Mouse (Mus musculus) NIH3T3 (cell line): ENCODE data around the gene Poldip2.

Source experiments
- DNase-seq: peaks from one replicate; pipeline ENCODE4 v3.0.0-alpha.2; 2012; ENCODE audit warnings: low read depth

The Poldip2 gene

DNA sequence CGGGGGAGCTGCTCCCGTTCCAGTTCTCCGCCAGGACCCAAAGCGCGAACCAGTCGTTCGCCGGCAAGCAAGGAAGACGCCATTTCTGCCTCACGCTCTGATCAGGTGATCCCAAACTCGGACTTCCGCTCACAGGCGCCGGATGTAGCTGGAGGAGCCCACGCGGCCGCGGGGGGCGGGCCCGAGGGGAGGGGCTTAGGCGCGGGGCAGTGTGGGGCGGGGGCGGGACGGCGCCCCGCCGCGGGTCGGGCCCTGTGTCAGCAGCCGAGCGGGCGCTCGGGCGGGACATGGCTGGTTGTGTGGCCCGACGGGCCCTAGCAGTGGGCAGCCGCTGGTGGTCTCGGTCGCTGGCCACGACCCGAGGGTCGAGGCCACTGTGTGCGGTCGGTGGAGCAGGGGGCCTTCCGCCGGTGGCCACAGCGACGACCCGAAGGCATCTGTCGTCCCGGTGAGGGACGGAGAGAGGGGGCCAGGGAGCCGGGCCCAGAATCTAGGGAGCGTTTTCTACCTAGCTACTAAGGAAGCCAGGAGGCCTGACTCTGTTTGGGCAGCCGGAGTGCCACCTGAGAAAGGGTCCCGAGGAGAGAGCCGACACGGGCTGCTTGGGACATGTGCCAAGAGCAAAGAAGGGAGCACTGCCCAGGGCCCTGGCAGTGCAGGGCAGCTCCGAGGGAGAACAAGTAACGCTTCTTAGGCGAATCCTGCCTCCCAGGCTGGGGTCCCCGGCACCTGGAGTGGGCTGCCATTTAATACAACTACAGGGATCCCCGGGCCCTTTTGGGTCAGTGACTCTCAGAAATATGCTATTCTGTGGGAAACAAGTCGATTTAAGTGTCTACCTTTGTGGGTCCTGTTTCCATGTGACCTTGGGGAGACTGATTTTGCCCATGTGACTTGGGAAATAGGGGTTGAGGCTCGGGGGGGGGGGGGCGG lies at the start of gene Poldip2, which contains the start of gene Tmem199:
TSS of gene Poldip2 (plus strand) at position 169 of the 933 bp plus-strand sequence.
TSS of gene Tmem199 (minus strand) at position 148 of the 933 bp plus-strand sequence.
- DNase-seq = peak; percentile 96

- DNase-seq = no peak
These were observed 49.3 kb upstream of the Poldip2 start for GRCm38 (mm10) chr11:78462669-78463068.

DNA sequence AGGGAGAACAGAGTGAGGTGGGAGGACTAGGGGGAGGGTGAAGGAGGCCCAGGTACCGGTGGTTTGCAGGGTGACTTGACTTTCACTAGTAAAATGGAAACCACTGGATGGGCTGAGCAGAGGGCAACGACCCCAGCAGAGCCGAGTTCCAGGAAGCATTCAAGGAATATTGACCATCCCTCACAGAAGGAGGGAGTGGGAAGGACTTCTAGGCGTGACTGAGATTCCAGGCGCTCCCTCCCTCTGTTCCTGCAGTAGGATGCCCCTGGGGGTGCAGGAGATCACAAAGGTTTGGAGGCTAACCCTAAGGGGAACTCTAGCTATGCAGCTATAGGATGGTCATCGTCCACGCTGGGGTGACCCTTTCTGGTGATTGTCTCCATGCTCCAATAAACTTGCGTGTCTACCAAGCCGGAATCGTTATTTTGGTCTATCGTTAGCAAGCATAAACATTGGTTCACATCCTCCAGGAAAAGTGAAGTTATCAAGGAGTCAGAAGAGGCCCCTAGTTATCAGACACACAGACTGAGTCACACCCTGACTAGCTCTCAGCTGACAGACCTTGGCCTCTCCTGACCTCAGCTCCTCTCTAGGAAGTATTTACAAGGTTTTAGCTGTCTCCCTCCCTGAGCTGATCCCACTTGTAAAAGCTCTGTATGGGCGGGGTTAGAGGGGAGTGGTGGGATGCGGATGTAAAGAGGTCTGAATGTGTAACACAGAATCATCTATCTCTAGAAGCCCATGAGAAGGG lies 48.5 kb upstream of the Poldip2 start:
- DNase-seq = no peak

GRCm38 (mm10) chr11:78465116-78465515 lies 46.9 kb upstream of the Poldip2 start:
- no peak for DNase-seq

DNA sequence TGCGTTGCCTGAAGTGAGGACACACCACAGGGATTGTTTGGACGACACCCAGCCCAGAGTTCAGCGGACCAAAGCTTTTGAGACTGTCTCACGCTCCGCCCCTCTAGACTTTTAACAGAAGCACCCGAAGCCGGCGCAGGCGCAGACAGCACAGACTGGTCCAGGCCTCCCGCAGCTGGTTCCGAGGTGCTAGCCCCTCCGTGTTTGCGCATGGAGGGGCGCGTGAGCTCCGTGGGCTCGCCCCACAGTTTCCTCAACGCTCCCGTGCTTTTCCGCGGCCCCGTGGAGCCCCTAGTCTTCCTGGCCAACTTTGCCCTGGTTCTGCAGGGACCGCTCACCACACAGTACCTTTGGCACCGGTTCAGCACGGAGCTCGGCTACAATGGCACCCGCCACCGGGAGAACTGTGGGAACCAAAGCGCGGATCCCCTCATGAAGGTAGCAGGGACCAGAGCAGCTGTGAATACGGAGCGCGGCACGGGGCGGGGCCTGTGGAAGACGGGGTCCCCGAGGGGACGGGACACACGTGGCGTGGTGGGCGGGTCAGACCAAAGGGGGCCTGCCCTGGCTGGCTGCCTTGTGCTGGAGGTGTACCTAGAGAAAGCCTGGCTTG lies 46.3 kb upstream of the Poldip2 start, which contains the start of gene Slc46a1:
TSS of gene Slc46a1 (plus strand) at position 130 of the 613 bp plus-strand sequence.
- peak; percentile 91 for DNase-seq

GRCm38 (mm10) chr11:78466242-78466912 lies 45.6 kb upstream of the Poldip2 start:
- DNase-seq = no peak

DNA sequence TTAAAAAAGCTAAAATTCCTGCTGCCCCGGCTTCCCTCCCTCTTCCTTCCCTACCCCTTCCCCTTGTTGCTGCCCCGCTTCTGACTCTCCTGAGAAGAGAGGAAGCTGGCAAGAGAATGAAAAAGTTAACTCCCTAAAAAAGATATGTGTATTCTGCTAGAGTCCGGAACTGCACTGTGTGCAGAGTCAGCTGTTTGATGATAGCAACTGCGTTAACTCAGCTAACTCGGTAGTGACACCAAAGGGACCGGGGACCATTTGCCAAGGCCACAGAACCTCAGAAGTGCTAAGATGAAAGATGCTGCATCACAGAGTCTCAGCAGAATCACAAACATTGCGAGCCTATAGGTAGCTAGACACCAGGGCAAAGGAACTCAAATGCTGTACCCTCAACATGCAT lies 44.5 kb upstream of the Poldip2 start:
- no peak for DNase-seq

- DNase-seq = no peak
These were observed 44.1 kb upstream of the Poldip2 start for GRCm38 (mm10) chr11:78467932-78468331.

DNA sequence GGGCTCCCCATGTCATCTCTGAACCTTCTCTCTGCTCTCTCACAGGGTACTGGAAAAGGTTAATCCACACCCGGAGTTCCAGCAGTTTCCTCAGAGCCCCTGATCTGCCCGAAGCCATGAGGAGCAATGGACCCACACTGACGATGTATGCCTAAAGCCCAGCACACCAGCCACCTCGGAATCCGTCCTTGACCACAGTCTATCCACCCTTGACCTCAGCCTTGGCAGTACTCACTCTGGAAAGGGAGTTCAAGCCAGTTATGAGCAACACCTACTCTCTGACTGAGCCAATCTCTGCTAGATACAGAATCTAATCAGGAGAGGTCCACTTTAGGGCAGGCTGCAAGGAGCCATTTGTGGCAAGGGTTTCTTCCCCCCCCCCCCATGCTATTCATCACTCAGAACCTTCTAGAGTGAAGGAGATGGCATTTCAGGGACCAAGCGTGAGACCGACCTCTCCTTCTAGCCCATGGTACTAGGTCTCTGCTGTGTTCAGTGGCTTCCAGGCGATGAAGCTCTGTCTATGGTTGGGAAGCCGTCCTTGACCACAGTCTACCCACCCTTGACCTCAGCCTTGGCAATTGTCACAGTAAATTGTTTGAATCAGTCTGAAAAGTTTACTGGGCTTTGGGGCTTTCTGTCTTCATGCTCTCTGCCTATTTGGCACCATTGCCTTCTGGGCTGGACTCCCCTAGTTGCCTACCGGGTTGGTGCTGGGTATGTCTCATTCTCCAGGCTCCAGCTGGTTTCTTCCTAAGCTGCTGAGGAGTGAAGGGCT lies 40.5 kb upstream of the Poldip2 start:
- DNase-seq = no peak

DNA sequence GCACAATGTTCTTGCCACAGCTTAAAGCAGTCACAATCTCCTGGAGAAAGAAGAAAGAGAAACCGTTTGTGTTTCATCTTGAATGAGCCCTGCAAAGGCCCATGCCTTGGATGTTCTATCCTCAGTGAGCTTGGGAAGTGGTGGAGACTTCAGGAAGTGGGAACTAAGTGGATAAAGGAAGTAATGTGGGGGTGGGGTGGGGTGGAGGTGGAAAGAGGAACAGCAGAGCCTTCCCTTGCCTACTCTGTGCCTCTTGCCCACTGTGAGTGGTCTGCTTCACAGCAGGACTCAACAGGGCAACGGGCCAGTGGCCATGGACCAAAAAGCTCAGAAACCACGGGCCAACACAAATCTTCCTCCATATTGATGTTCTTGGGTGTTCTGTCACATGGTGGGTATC lies 36.7 kb upstream of the Poldip2 start:
- no peak for DNase-seq

- no peak for DNase-seq
These were observed 28.4 kb upstream of the Poldip2 start for GRCm38 (mm10) chr11:78483639-78484038.

DNA sequence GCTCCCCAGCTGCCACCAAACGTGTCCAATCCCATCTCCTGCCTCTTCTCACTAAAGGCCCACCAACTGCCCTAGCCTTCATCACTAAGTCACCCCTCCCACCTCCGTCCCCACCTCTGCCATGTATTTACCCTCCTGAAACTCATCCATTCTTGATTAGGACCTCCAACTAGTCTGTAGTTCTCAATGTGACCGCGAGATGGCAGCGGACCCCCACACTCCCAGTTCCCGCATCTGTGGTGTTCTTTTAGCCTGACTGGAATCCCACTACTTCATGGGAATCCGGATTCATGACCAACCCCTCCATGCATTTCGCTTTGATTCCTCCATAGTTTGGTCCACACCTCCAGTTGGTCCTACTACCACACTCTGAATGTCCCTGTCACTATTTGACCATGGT lies 23.8 kb upstream of the Poldip2 start:
- DNase-seq = peak; percentile 86

DNA sequence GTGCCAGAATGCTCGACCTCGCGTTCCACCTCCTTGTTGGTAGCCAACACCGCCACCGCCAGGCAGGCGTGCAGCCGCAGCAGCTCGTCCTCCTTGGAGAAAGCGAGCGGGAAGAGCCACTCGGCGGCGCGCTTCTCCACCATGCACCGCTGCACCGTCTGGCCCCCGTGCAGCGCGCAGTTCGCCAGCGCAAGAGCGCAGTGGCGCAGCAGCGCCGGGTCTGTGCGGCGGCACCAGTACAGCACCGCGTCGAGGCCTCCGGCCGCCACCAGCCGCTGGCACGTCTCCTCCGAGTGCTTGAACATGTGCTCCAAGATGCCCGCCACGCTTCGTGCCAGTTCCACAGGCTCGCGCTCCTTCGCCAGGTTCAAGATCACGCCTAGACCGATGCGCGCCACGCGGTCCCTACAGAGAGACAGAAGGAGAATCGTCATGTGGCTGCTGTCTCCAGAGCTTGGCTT lies 21.2 kb upstream of the Poldip2 start:
- DNase-seq = no peak

DNA sequence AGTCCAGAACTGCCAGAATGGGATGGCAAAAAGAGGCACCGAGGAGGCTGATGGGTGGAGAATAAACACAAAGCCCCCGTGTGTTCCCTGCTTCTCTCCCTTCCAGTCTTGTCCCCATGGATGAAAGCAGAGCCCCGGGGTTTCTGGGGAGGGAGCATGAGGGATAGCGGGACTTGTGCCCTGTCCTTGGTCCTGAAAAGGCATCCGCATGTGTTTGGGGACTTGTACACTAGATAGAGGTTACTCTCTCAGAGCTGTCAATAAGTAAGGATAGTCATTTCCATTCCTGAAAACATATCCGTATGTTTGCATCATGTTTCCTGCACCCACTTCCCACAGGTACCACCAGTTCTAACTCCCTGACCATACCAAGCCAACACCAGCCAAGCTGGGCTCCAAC lies 16.1 kb upstream of the Poldip2 start:
- peak; percentile 84 for DNase-seq

GRCm38 (mm10) chr11:78497071-78497541 lies 14.9 kb upstream of the Poldip2 start:
- peak; percentile 19 for DNase-seq

DNA sequence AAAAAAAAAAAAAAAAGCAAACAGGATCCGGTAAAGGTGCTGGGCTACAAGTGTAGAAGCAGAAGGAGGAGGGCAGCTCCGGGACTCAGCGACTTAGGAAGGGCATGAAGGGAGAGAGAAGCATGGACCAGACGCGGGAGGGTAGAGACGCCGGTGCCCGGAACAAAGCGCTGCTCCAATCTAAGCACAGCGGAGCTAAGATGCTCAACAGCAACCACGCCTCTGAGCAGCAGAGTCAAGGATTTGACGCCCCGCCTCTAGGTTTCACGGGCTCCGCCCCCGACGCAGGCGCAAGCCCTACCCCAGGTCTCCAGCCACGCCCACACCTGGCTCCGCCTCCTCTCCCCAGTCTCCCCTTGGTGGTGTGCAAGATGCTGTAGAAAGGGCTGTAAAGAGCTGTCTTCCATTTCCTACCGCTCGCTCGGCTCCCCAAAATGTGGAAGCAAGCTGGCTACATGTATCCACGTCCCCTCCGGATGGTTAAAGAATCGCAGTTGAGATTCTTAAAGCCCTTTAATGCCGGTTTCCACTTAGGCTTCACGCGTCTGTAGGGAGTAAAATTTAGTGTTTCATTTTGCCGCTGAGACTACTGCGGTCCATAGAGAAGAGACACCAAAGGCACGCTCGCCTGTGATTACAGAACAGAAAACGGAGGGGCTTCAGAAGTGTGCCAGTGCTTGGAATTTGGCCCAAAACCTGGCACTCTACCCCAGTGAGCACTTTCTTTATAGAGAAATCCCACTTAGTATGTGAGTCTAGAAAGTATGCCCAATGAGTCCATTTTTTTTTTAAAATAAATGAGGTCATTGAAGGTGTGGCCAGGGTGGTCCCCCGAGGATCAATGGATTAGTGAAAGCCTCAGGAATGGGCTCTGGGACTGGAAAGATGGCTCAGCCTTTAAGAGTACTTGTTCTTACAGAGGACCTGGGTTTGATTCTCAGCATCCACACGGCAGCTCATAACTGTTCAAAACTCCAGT lies 14.2 kb upstream of the Poldip2 start, which contains the start of gene Sarm1:
TSS of gene Sarm1 (minus strand) at position 211 of the 979 bp plus-strand sequence.
- peak; percentile 98 for DNase-seq

DNA sequence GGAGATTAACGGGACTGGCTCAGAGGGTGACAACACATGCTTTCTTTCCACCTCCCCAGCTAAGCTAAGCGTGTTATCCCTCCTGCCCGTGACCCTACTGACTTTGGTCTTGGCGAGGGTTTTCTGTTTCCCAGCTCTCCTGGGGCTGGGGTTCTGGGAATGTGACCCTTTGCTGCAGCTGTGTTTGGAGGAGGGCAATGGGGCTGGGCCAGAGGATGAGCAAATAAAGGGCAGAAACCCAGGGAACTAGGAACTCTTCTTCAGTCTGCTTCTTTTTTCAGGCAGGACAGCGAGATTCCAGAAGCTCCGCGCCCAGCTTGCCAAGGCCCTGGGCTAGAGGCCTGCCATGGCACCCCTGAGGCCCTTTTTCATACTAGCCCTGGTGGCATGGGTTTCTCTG lies 13.0 kb upstream of the Poldip2 start, which contains the start of gene Vtn:
TSS of gene Vtn (plus strand) at position 88 of the 400 bp plus-strand sequence.
- no peak for DNase-seq

- no peak for DNase-seq
These were observed 12.4 kb upstream of the Poldip2 start for GRCm38 (mm10) chr11:78499543-78499942.

DNA sequence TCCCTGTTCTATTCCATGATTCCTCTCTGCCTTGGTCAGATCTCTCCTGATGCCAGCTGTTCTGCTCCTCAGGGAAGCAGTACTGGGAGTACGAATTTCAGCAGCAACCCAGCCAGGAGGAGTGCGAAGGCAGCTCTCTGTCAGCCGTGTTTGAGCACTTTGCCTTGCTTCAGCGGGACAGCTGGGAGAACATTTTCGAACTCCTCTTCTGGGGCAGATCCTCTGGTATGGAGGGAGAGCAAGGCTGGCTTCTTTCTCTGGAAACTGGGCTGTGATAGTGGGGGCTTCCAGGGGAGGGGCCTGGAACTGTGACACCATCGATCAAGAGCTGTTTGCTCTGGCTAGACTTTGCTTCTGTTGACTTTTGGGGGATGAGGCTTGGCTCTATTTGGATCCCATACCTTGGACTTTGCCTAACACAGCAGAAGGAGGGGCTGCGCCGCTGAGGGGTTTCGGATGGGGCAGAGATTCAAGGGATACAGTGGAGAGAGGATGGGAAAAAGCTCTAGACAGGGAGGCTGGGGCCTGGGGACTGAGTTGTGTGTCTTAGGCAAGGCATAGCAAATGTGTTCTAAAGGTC lies 11.3 kb upstream of the Poldip2 start:
- DNase-seq = no peak
